Mouse (Mus musculus): ENCODE measurements around the gene Por. TPM values are rescaled to one million over a fixed set of nuclear protein-coding genes. Genes with fewer than 3 reads are reported as not detected.
A peak's percentile ranks its signal among the peaks of the same experiment; 100 is the strongest.

The Por gene
- total RNA-seq (2021), result 10 to 100 TPM; 30.3 to 35.6 TPM
- long read RNA-seq, experiment 1, transcript Por-201 (16 exons, 2,636 nt), result major isoform, 20 of 29 reads
- long read RNA-seq, experiment 1, partial matches to known transcripts, result 1 of 29 reads
- long read RNA-seq, experiment 1, other reads (novel, unspliced or antisense), result 8 of 29 reads
- long read RNA-seq, experiment 2, transcript Por-201 (16 exons, 2,636 nt), result major isoform, 25 of 32 reads
- long read RNA-seq, experiment 2, partial matches to known transcripts, result 4 of 32 reads
- long read RNA-seq, experiment 2, other reads (novel, unspliced or antisense), result 3 of 32 reads

DNA sequence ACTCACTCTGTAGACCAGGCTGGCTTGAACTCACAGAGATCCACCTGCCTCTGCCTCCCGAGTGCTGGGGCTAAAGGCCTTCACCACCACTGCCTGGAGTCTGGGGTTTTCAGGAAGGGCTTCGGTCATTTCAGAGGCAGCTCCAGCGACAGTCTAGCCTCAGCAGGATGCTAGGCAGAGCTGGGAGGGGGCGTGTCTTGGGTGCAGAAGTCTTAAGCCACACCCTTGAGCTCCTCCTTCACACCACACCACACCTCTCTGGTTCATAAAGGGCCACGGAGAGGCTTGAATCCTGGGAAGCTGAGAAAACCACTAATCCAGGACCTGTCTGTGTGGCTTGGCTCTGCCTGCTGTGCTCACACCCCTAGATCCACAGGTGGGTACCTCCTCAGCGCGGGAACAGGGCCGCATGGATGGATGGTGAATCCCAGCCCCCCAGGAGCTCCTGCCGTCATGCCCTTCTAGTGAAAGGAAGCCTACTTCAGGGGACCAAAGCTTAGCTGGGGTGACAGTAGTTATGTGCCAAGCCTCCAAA is at the start of gene Por:
Por (plus strand) TSS at position 293 of the 535 bp plus-strand sequence.
- DNase-seq (ENCODE audit: low spot score), result no peak

DNA sequence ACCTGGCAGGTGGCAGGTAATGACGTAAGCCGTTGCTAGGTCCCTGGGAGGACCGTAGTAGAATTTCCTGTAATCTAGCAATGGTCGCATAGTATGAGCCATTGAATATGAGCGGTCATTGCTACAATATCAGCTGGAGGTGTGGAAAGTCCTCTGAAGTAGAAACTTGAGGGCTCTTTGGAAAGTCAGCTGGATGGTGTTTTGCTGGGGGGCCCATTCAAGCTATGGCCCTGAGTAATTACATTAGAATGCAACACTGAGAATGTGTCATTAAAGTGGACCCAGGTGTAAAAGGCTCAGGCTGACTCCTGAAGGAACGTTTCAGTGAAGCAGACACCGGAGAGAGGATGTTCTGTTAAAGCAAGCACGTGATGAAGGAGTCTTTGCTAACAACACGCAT is 49.3 kb upstream of the Por start:
- DNase-seq (ENCODE audit: low spot score), result no peak

DNA sequence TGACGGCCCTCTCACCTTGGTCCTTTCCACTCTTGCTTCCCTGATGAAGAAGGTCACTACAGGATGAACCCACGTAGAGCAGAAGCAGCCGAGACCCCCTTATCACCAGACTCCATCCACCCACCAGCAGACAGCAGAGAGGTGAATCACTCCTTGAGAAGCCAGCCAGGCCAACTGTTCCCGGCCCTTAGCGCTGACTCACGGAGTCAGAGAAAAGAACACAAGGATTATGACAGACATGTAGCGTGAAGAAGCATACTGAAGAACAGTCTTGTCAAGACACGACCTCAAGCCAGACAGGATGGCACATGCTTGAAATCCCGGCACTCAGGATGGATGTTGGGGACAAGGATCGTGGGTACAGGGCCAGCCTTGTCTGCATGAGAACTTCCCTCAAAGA is 48.1 kb upstream of the Por start:
- no peak for DNase-seq (ENCODE audit: low spot score)

DNA sequence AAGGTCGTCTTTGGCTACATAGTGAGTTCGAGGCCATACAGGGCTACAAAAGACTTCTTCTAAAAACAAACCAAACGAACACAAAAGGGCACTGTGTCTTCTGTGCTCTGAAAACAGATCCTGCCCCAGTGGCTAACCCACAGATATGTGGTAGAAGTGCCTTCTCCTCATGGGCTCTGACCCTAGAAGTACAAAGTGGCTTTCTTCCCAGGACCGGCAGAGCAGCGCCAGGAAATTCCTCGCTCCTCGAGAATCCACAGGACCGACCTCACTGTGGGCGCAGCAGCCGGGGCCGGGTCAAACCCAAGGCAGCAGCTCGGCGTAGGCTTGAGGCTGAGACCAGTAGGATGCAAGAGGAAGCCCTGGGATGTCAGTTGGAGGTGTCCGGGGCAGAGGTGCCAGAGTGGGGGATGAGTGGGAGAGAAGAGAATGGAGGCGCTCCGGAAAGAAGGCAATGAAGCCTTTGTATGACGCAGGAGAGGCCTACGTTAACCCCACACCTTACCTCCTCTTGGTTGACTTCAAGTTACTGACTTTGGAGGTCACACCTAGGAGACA is 46.7 kb upstream of the Por start:
- DNase-seq (ENCODE audit: low spot score), result no peak

DNA sequence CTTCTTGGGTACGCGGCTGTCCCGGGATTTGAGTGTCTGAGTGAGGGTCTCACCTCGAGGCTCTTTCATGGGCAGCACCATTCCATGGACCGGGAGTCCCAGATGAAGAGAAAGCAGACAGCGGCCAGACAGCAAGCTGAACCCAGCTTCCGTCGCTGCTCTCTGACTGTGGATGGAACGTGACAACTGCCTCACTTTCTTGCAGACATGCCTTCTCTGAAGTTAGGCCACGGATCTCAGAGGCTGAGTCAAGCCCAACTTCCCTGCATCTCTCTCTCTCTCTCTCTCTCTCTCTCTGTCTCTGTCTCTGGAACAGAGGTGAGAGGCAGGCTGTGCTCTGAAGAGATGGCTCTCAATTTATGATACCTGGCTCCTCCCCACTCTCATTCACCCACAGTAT is 40.9 kb upstream of the Por start:
- no peak for DNase-seq (ENCODE audit: low spot score)

DNA sequence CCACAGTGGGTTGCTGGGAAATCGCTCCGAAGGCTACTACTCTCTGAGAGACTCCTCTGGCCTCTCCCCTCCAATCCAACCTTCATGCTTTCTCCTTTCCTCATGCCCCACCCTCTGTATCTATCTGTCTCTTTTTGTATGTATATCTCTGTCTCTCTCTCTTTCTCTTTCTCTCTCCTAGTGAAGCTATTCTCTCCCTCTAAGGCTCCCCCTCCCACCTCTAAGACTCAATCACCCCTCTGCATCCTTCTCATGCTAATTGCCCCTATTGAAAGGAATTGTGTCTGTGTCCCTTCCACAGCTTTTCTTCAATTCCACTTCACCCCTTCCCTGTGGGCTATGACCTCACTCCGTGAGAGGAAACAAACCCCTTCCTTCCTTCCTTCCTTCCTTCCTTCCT is 40.4 kb upstream of the Por start:
- DNase-seq (ENCODE audit: low spot score), result no peak

DNA sequence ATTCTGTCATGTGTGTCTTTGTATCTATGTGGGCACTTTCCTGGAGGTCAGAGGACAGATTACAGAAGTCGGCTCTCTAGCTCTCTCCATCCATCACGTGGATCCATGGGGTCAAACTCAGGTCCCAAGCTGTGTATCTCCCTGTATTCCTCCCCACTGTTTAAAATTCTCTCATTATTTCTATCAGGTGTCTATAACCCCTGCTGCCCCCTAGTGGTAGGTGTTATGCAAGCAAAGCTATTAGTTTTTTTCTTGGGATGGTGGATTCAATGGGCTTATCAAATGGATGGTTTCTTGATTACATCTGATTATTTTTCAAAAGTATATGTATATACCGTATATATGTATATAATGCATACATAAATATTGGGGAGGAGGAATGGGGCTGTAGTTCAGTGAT is 39.2 kb upstream of the Por start:
- peak; percentile 65 for DNase-seq (ENCODE audit: low spot score)

DNA sequence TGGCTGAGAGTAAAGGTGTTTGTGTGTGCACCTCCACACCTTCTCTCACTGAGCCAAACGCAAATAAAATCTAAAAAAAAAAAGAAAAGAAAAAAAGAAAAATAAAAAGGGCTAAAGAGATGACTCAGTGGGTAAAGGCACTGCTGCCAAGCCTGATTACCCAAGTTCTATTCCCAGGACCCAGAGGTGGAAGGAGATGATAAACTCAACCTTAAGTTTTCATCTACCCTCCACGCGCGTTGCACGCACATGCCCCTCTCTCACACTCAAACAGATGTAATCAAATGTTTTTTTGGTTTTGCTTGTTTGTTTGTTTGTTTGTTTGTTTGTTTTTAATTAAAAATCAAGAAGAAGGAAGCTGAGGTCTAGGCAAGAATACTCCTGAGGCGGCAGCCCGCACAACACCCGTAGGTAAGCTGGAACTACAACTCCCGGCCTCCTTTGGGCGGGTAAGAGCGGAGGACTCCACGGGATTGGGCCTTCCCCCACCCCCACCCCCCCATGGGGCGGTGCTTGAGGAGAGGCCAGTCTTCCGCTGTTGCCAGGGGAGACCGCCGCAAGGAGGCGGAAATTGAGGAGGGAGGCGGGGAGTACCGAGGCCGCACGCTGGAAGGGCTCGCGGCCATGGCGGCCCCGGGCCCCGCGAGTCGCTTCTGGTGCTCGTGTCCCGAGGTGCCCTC is 37.6 kb upstream of the Por start, which contains the start of gene Rhbdd2:
Rhbdd2 (plus strand) TSS at position 502 of the 680 bp plus-strand sequence.
- peak; percentile 98 for DNase-seq (ENCODE audit: low spot score)

DNA sequence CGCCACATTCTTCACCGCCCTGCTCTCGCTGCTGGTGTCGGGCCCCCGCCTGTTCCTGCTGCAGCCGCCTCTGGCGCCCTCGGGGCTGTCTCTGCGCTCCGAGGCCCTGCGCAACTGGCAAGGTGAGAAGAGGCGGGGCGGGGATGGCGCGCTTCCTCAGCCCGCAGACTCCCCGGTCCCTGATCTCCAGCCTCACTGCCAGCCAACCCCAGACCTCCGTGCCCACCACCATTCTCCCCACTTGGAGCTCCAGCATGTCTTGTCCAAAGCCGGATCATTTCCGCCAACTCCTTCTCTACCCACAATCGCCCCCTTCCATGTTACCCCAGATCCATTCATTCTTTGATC is 37.1 kb upstream of the Por start:
- no peak for DNase-seq (ENCODE audit: low spot score)

DNA sequence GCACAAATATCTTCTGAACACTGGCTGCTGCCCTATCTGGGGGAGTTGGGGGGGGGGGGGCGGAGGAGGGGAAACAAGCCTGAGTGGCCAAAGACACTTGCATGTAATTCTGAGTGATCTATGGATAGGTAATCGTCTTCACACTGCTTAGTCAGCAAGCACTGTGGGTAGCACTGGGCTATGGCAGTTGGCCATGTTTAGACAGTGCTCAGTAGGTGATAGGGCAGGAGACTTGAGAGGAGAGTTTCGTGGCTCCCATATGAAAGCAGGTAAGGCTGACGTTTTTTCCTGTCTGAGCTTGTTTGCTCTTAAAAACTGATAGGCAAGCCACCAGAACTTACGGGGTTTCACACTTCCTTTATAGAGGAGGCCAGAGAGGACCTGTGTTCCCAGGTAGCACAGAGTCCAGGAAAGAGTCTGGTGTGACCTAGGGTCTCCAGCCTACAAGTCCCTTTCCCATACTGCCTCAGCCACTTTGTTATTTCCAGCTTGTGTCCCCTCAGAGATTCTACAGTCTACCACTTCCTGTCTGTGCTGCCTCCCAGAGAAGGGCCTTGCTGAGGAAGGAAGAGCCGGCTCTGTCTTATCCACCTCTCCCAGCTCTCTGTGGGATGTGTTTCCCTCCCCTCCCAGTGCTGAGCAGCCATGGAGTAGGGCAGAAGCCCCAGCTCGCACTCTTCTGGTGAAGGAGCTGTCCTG is 29.9 kb upstream of the Por start:
- no peak for DNase-seq (ENCODE audit: low spot score)

DNA sequence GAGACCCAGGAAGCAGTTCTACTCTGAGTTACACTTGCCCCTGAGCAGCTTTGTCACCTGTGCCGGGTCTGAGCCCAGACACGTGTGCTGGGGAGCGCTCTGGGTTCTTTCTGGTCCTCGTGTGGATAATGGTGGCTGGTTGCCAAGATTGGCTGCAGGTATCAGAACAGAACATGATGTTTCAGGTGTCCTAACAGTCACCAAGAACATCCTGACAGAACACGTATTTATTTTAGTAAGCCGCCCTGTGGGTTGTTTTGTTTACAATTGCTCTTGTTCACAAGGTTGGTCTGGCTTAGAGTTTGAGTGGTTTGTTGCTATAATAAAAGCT is 29.4 kb upstream of the Por start:
- no peak for DNase-seq (ENCODE audit: low spot score)

DNA sequence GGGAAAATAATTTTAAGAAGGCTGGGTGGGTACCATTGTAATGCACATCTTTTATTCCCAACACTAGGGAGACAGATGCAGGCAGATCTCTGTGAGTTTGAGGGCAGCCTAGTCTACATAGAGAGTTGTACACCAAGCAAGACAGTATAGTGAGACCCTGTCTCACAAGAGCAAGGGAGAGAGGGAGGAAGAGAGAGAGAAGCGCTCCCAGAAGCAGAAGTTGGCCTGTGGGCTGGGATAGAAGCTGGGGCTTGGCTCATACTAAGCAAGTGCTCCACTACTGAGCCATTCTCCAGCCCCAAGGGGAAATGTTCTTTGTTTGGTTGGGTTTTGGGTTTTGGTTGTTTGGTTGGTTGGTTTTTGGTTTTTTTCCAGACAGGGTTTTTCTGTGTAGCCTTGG is 28.8 kb upstream of the Por start:
- no peak for DNase-seq (ENCODE audit: low spot score)

DNA sequence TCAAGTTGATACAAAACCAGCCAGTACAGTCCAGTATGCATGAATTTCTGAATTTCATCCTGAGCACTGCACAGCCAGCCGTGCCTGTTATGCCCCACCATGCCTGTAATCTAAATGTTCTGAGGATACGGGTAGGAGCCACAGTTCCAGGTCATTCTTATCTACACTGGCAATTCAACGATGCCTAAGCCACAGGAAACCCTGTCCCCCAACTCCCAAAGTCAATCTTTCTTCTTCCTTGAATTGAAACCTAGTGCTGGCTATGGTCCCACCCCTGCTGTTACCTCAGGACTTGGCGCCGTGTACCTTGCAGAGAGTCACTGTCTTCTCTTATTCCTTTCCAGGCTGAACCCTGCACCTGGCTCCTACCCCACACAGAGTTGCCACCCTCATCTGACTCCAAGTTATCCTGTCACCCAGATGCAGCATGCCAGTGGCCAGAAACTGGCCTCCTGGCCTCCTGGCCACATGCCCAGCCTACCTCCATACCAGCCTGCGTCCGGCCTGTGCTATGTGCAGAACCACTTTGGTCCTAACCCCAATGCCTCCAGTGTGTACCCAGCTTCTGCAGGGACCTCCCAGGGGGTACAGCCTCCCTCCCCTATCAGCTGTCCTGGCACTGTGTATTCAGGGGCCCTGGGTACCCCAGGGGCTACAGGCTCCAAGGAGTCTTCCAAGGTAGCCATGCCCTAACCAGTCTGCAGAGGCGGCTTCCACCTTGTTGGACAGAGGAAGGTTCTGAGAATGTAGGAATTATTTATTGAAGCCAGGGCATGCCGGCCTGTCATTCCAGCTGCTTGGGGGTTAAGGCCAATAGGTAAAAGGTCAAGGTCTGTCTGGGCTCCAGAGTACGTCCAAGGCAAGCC is 26.9 kb upstream of the Por start:
- peak; percentile 47 for DNase-seq (ENCODE audit: low spot score)

DNA sequence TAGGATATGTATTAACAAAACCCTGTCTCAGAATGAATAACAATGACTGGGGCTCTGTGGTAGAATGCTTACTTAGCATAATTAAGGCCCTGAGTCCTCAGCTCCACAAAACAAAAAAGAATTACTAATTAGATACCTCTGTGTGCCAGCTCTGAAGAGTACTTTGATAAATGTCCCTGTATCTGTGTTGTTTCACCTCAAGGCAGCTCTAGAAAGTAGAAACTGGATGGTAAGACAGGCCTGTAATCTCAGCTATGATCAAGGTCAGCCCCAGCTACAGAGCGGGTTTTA is 26.3 kb upstream of the Por start:
- DNase-seq (ENCODE audit: low spot score), result no peak

DNA sequence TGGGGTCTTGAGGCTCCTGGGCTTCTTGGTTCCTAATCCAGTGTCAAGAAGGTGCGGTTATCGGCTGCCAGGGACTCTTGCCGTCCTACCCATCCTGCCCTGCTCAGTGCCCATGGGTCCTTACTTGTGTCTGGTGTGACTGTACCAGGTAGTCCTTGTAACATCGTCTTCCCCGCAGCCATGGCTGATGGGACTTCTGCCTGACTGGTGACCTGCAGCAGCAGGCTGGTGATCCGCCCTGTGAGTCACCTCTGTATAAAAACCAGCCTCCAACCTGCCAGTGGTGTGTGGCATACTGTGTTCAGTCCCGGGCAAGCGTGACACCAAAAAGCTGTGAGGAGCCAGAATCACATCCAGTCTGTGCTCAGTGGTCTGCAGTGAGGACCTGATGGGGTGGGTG is 26.0 kb upstream of the Por start:
- no peak for DNase-seq (ENCODE audit: low spot score)

DNA sequence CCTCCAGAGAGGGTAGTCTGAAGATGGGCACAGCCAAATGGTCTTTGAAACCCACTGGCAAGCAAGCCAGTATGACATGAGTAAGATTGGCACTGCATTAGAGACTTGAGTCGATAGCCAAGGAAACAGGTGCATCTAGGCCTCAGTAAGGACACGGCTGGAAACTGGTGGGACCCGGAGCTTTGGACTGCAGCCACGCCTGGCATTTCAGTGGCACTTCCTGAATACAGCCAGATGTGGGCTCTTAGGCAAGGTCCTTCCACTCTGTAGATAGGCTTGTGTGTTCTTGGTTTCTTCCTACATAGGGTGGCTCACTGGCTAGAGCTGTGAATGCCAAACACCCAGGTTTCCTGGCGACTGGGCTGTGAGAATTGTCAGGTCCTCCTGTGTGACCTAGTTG is 24.5 kb upstream of the Por start:
- no peak for DNase-seq (ENCODE audit: low spot score)

DNA sequence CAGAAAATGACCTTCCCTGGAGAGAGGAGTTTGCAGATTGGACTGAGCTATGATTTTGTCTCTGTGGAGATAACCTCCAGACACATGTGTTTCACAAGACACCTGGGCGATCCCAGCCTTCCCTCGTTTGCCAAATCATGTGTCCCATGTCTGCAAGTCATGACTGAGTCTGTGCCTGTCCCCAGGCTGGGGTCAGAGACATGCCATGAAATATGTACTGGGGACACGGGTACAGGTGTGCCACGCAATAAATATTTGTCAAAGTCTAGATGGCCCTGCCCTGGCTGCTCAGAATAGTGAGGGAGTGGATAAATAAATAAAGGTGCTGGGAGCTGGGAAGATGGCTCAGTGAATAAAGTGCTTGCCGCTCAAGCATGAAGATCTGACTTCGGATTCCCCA is 23.8 kb upstream of the Por start:
- DNase-seq (ENCODE audit: low spot score), result no peak

DNA sequence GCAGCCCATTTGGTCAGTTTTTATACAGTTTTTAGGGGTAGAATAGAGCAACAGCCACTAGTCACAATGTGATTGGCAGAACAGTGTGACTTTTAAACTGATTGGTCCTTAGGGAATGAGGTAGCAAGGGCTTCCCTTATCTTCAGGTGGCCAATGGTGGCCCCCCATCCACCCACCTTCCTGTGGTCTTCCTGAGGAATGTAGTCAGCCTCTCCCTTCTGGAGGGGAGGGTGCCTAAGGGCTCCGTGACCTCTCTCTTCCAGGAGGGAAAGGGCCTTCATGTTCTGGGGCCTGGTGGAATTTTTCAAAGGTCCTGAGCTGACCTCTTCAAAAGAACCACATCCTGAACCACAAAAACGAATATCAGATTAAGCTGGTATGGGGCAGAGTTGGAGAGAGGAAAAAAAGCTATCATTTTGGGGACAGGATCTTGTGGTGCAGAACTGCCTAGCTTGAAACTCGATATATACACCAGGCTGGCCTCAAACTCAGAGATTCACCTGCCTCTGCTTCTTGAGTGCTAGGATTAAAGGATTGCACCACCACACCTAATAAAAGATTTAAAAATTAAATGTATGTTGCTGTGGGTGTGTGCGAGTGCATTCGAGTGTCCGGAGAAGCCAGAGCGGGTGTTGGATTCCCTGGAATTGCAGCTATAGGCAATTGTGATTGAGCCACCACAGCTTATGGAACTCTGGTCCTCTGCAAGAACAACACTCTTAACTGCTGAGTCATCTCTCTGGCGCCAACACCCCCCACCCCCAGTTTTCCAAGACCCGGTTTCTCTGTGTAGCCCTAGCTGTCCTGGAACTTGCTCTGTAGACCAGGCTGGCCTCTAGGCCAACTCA is 21.1 kb upstream of the Por start:
- DNase-seq (ENCODE audit: low spot score), result no peak

DNA sequence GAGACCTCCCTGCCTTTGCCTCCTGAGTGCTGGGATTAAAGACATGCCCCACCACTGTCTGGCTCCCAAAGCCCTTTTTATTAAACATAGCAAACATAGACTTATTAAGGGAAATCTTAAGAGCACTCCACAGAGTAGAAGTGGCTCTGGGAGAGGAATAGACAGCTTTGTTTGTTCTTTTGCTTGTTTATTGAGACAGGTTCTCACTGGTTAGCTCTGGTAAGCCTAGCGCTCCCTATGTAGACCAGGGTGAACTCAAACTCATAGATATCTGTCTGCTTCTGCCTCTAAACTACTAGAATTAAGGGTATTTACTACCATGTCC is 20.6 kb upstream of the Por start:
- no peak for DNase-seq (ENCODE audit: low spot score)

DNA sequence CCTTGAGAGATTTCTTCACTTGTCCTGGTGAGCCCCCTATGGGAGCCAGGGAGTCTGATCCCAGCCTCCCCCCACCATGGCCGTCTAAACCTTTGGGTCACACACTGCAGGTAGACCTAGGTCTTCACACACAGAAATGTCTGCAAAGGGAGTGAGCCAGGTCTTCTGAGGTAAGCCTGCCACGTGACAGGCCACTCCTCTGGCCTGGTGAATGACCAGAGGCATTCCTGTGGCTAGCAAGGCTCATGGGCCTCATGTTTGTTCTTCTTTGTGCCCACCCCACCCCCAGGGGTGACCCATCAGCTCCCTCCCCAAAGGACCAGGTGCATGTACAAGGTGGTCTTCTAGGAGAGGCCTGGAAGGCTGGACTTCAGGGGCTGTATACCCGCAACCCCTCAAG is 18.3 kb upstream of the Por start:
- DNase-seq (ENCODE audit: low spot score), result no peak

DNA sequence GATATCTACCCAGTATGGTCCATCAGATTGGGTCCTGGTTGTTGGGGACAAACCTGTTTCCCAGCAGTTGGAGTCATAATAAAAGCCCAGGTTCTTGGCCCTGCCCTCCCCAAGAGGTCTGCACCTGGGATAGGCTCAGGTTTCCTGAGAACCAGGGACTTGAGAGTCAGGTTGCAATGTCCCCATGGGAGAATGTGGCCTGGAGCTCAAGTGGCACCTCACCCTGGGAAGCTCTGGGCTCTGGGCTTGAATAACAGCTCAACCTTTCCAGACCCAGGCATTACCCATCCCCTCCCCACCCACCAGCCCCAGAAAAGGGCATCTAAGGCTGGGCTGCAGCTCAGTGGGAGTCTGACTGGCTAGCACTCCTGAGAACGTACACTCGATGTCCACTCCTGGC is 16.6 kb upstream of the Por start:
- peak; percentile 42 for DNase-seq (ENCODE audit: low spot score)

All from gastrocnemius, adult 18-20 months (tissue).